Mouse (Mus musculus): ENCODE results near the gene Apoc2. TPM values are rescaled to one million over a fixed set of nuclear protein-coding genes. Genes with fewer than 3 reads are reported as not detected.

Gene Apoc2
- total and polyA plus RNA-seq, 3 experiments: not detected

- Histone ChIP-seq H3K4me3 (ENCODE audit: control insufficient read depth in 1 of 2, insufficient read depth in 1 of 2, low read depth in 2 of 2, low read length in 2 of 2) (peak within 1 kb of the TSS; percentile 72 to 97), H3K27ac (ENCODE audit: control insufficient read depth, low read depth, low read length) (peak within 1 kb of the TSS; percentile 99), H3K27me3 (ENCODE audit: control insufficient read depth in 1 of 2, insufficient read depth in 2 of 2, low read length in 2 of 2) (no peaks in the 10 kb centered on the region), H3K36me3 (ENCODE audit: control insufficient read depth in 1 of 2, insufficient read depth in 2 of 2, low read length in 2 of 2) (peaks cover 3 to 14% of the 10 kb centered on the region in 2 experiments; a peak in 3 of 4 replicates), H3K79me2 (ENCODE audit: control insufficient read depth, insufficient read depth, low read length, poor library complexity) (peaks cover 20% of the 10 kb centered on the region), H3K4me1 (ENCODE audit: control insufficient read depth in 1 of 2, insufficient read depth in 2 of 2, low read length in 2 of 2) (peaks cover 0 to 19% of the 10 kb centered on the region in 2 experiments; a peak in 2 of 4 replicates), H3K9ac (ENCODE audit: control insufficient read depth, low read depth, low read length, poor library complexity, severe bottlenecking) (peak within 1 kb of the TSS; percentile 90), H3K9me3 (replicated peaks; ENCODE audit: insufficient read depth, low read length) (no peaks in the 10 kb centered on the region)
- peak; percentile 100 for DNase-seq (ENCODE audit: low read depth, low spot score)
- TF ChIP-seq MEF2A (IDR thresholded peaks at IDR 0.05; ENCODE audit: extremely low read depth, insufficient replicate concordance, low read depth, low read length, poor library complexity, severe bottlenecking) (no peak), ZKSCAN1 (IDR thresholded peaks at IDR 0.05; ENCODE audit: low read depth, low read length) (no peak), MYC (IDR thresholded peaks at IDR 0.05; ENCODE audit: low read depth, low read length) (no peak), E2F4 (IDR thresholded peaks at IDR 0.05; ENCODE audit: borderline replicate concordance, low read depth, low read length) (no peak), EP300 (IDR thresholded peaks at IDR 0.05; ENCODE audit: low read depth in 1 of 2, low read length in 2 of 2) (no peak), MAZ (IDR thresholded peaks at IDR 0.05; ENCODE audit: low read depth, low read length) (no peak; the same call in 1 of the 2 replicates), ZNF384 (IDR thresholded peaks at IDR 0.05; ENCODE audit: low read depth, low read length) (no peak), ETS1 (IDR thresholded peaks at IDR 0.05; ENCODE audit: low read depth, low read length) (no peak), CHD1 (IDR thresholded peaks at IDR 0.05; ENCODE audit: low read depth, low read length) (no peak), CTCF (IDR thresholded peaks at IDR 0.05 in 2 of 3, conservative IDR thresholded peaks at IDR 0.05 in 1 of 3; ENCODE audit: control insufficient read depth in 1 of 3, insufficient read depth in 1 of 3, low read depth in 2 of 3, low read length in 3 of 3, poor library complexity in 1 of 3, severe bottlenecking in 1 of 3) (no peak), POLR2AphosphoS5 (IDR thresholded peaks at IDR 0.05; ENCODE audit: borderline replicate concordance, low read depth, low read length) (no peak), JUND (IDR thresholded peaks at IDR 0.05; ENCODE audit: low read depth, low read length) (no peak), POLR2A (IDR thresholded peaks at IDR 0.05; ENCODE audit: control insufficient read depth in 1 of 2, insufficient read depth in 1 of 2, low read depth in 1 of 2, low read length in 2 of 2, poor library complexity in 1 of 2) (peak; percentile 55 to 65; a peak in 3 of 4 replicates), BHLHE40 (IDR thresholded peaks at IDR 0.05; ENCODE audit: borderline replicate concordance, low read depth, low read length) (no peak), MYB (IDR thresholded peaks at IDR 0.05; ENCODE audit: low read depth, low read length) (no peak), SIN3A (IDR thresholded peaks at IDR 0.05; ENCODE audit: low read length) (peak; percentile 69; the same call in 1 of the 2 replicates), USF2 (IDR thresholded peaks at IDR 0.05; ENCODE audit: borderline replicate concordance in 1 of 2, insufficient read depth in 1 of 2, low read depth in 1 of 2, low read length in 2 of 2) (no peak), GABPA (IDR thresholded peaks at IDR 0.05; ENCODE audit: low read depth, low read length) (no peak), MXI1 (IDR thresholded peaks at IDR 0.05; ENCODE audit: low read depth, low read length) (peak; percentile 79), POLR2AphosphoS2 (IDR thresholded peaks at IDR 0.05; ENCODE audit: low read length) (no peak; the same call in 1 of the 2 replicates), MAX (IDR thresholded peaks at IDR 0.05; ENCODE audit: low read length) (peak; percentile 72), TBP (IDR thresholded peaks at IDR 0.05; ENCODE audit: low read depth, low read length) (no peak), TCF12 (IDR thresholded peaks at IDR 0.05; ENCODE audit: low read depth, low read length) (0 out of 2 replicates have a peak, but pooled peaks have one; percentile 33), NELFE (IDR thresholded peaks at IDR 0.05; ENCODE audit: low read depth, low read length) (peak; percentile 72), HCFC1 (IDR thresholded peaks at IDR 0.05; ENCODE audit: low read depth, low read length) (peak; percentile 86), ELF1 (IDR thresholded peaks at IDR 0.05; ENCODE audit: low read depth, low read length) (peak; percentile 98), ZMIZ1 (IDR thresholded peaks at IDR 0.05; ENCODE audit: low read depth, low read length) (no peak), NRF1 (IDR thresholded peaks at IDR 0.05; ENCODE audit: insufficient read depth, low read depth, low read length, poor library complexity, severe bottlenecking) (0 out of 2 replicates have a peak, but pooled peaks have one; percentile 44), SMC3 (IDR thresholded peaks at IDR 0.05; ENCODE audit: low read depth, low read length) (no peak), CHD2 (IDR thresholded peaks at IDR 0.05; ENCODE audit: low read length) (peak; percentile 89), TAL1 (IDR thresholded peaks at IDR 0.05; ENCODE audit: low read length) (no peak), RAD21 (IDR thresholded peaks at IDR 0.05; ENCODE audit: low read depth, low read length) (no peak), USF1 (IDR thresholded peaks at IDR 0.05; ENCODE audit: low read depth, low read length) (peak; percentile 54), ZC3H11A (IDR thresholded peaks at IDR 0.05; ENCODE audit: low read depth, low read length) (no peak), GATA1 (IDR thresholded peaks at IDR 0.05; ENCODE audit: low read depth, low read length) (peak; percentile 35), RCOR1 (IDR thresholded peaks at IDR 0.05; ENCODE audit: low read depth, low read length) (no peak)
Observed at GRCm38 (mm10) chr7:19715239-19716054, 37.7 kb upstream of the Apoc2 start, which contains the start of gene Tomm40. Tomm40 (minus strand) TSS chr7:19715438.
